Mouse (Mus musculus) limb, embryonic 13.5 days (tissue): ENCODE results near the gene Ppy. TPM values are rescaled to one million over a fixed set of nuclear protein-coding genes. Genes with fewer than 3 reads are reported as not detected.

Source experiments
- ATAC-seq: fragments of 200-750 bp; cut with Nextera tagmentation; 2 replicates; pipeline ENCODE4 v1.8.0; 2017; ENCODE audit warnings: low read depth, moderate number of reproducible peaks, moderate TSS enrichment; ENCODE audit not compliant: low FRiP score
- H3K27ac ChIP-seq: fragments of 300-500 bp; sonication (generic); 2 replicates; pipeline ENCODE4 v1.5.1; 2015; ENCODE audit warnings: inconsistent platforms, mild to moderate bottlenecking, moderate library complexity
- H3K27me3 ChIP-seq: fragments of 300-500 bp; sonication (generic); 2 replicates; pipeline ENCODE4 v1.6.1; 2015; ENCODE audit warnings: mild to moderate bottlenecking, inconsistent platforms
- H3K36me3 ChIP-seq: fragments of 300-500 bp; sonication (generic); 2 replicates; pipeline ENCODE4 v1.6.1; 2015; ENCODE audit warnings: inconsistent platforms, mild to moderate bottlenecking, moderate library complexity
- H3K4me1 ChIP-seq: fragments of 300-500 bp; sonication (generic); 2 replicates; pipeline ENCODE4 v1.6.1; 2015; ENCODE audit warnings: inconsistent platforms
- H3K4me2 ChIP-seq: fragments of 300-500 bp; sonication (generic); replicated peaks from 2 replicates; pipeline ENCODE4 v1.6.1; 2015; ENCODE audit warnings: inconsistent platforms, mild to moderate bottlenecking, moderate library complexity
- H3K4me3 ChIP-seq: fragments of 300-500 bp; sonication (generic); 2 replicates; pipeline ENCODE4 v1.5.1; 2015; ENCODE audit warnings: moderate library complexity, mild to moderate bottlenecking, inconsistent platforms
- H3K9ac ChIP-seq: fragments of 300-500 bp; sonication (generic); 2 replicates; pipeline ENCODE4 v1.6.1; 2015; ENCODE audit warnings: mild to moderate bottlenecking, inconsistent platforms
- H3K9me3 ChIP-seq: fragments of 300-500 bp; sonication (generic); 2 replicates; pipeline ENCODE4 v1.6.1; 2016; ENCODE audit warnings: inconsistent platforms
- WGBS: fragments of 180-500 bp; shearing (Covaris S2); methylation state at CpG from one replicate; pipeline ENCODE4 v1.1.7; 2015; 5-methylcytosine and 5-hydroxymethylcytosine counted together
- polyA plus RNA-seq: library from polyadenylated mRNA; unstranded; fragments of >200 nt; fragmentation: Nextera tagmentation; extraction: Ambion mirVana; gene quantifications from 2 replicates; pipeline ENCODE4 v1.2.1, GENCODE M21; 2015

Ppy gene
- polyA plus RNA-seq, 1 experiment from 2014 or later: not detected

GRCm38 (mm10) chr11:102117386-102117785 is 16.3 kb upstream of the Ppy start:
- 81% methylated on average over 6 of the region's 6 CpGs for WGBS
- H3K36me3 ChIP-seq: no peaks in the 10 kb centered on the region
- no peak for ATAC-seq
- H3K9me3 ChIP-seq: peaks cover 2% of the 10 kb centered on the region; the same call in 1 of the 2 replicates
- H3K9ac ChIP-seq: no peak overlapping the region
- H3K4me1 ChIP-seq: no peaks in the 10 kb centered on the region
- H3K27me3 ChIP-seq: peaks cover 8% of the 10 kb centered on the region
- no peak overlapping the region for H3K4me3 ChIP-seq
- H3K4me2 ChIP-seq: no peak overlapping the region
- no peak overlapping the region for H3K27ac ChIP-seq

GRCm38 (mm10) chr11:102116241-102116640 is 15.1 kb upstream of the Ppy start:
- Histone ChIP-seq H3K4me1 (no peaks in the 10 kb centered on the region), H3K9ac (no peak overlapping the region), H3K36me3 (no peaks in the 10 kb centered on the region), H3K9me3 (peaks cover 2% of the 10 kb centered on the region; the same call in 1 of the 2 replicates), H3K27ac (no peak overlapping the region), H3K27me3 (peaks cover 10% of the 10 kb centered on the region), H3K4me3 (no peak overlapping the region), H3K4me2 (no peak overlapping the region)
- ATAC-seq: no peak
- WGBS: 71% methylated on average over 8 of the region's 8 CpGs

- Histone ChIP-seq H3K27ac (no peak overlapping the region), H3K9ac (no peak overlapping the region), H3K27me3 (peaks cover 48% of the 10 kb centered on the region), H3K4me3 (no peak overlapping the region), H3K4me1 (peaks cover 11% of the 10 kb centered on the region), H3K9me3 (no peaks in the 10 kb centered on the region), H3K4me2 (no peak overlapping the region), H3K36me3 (no peaks in the 10 kb centered on the region)
- ATAC-seq: no peak
- 72% methylated on average over 5 of the region's 5 CpGs for WGBS
These were observed 10.5 kb upstream of the Ppy start for GRCm38 (mm10) chr11:102111576-102111975.

- H3K36me3 ChIP-seq: no peaks in the 10 kb centered on the region
- no peaks in the 10 kb centered on the region for H3K9me3 ChIP-seq
- no peak within 1 kb of the TSS for H3K27ac ChIP-seq
- peak within 1 kb of the TSS; percentile 42 for H3K4me2 ChIP-seq
- peak within 1 kb of the TSS; percentile 19; the same call in 1 of the 2 replicates for H3K9ac ChIP-seq
- WGBS: 15% methylated on average over 8 of the region's 9 CpGs
- no peak for ATAC-seq
- H3K4me3 ChIP-seq: peak within 1 kb of the TSS; percentile 15; the same call in 1 of the 2 replicates
- peaks cover 78% of the 10 kb centered on the region for H3K27me3 ChIP-seq
- H3K4me1 ChIP-seq: peaks cover 11% of the 10 kb centered on the region
These were observed 6.6 kb upstream of the Ppy start, which contains the start of gene Pyy for GRCm38 (mm10) chr11:102107732-102108131. Pyy (minus strand) TSS chr11:102107832.

GRCm38 (mm10) chr11:102106911-102107310 is 5.8 kb upstream of the Ppy start:
- peaks cover 16% of the 10 kb centered on the region for H3K4me1 ChIP-seq
- peaks cover 83% of the 10 kb centered on the region for H3K27me3 ChIP-seq
- peak overlapping the region; percentile 42 for H3K4me2 ChIP-seq
- no peak for ATAC-seq
- H3K27ac ChIP-seq: no peak overlapping the region
- H3K36me3 ChIP-seq: no peaks in the 10 kb centered on the region
- H3K9ac ChIP-seq: peak overlapping the region; percentile 19; the same call in 1 of the 2 replicates
- 2% methylated on average over 20 of the region's 21 CpGs for WGBS
- H3K9me3 ChIP-seq: no peaks in the 10 kb centered on the region
- peak overlapping the region; percentile 15; the same call in 1 of the 2 replicates for H3K4me3 ChIP-seq

GRCm38 (mm10) chr11:102102485-102103258 is 1.6 kb upstream of the Ppy start:
- Histone ChIP-seq H3K36me3 (no peaks in the 10 kb centered on the region), H3K27ac (no peak overlapping the region), H3K27me3 (peaks cover 83% of the 10 kb centered on the region), H3K9me3 (no peaks in the 10 kb centered on the region), H3K4me2 (0 out of 2 replicates have a peak overlapping the region, but pooled peaks have one; percentile 16), H3K4me1 (peaks cover 16% of the 10 kb centered on the region), H3K9ac (no peak overlapping the region), H3K4me3 (no peak overlapping the region)
- 0 out of 2 replicates have a peak, but pooled peaks have one; percentile 68 for ATAC-seq
- 18% methylated on average over 17 of the region's 17 CpGs for WGBS

GRCm38 (mm10) chr11:102096887-102097391 is 4.2 kb downstream of the Ppy start:
- H3K27me3 ChIP-seq: peaks cover 31% of the 10 kb centered on the region
- ATAC-seq: peak; percentile 82
- WGBS: 5% methylated on average over 18 of the region's 18 CpGs
- peak overlapping the region; percentile 58 for H3K4me2 ChIP-seq
- H3K4me1 ChIP-seq: peaks cover 14% of the 10 kb centered on the region
- no peaks in the 10 kb centered on the region for H3K36me3 ChIP-seq
- H3K4me3 ChIP-seq: peak overlapping the region; percentile 37
- no peaks in the 10 kb centered on the region for H3K9me3 ChIP-seq
- no peak overlapping the region; the same call in 1 of the 2 replicates for H3K27ac ChIP-seq
- peak overlapping the region; percentile 52 for H3K9ac ChIP-seq

- Histone ChIP-seq H3K4me2 (peak overlapping the region; percentile 58), H3K27me3 (peaks cover 26% of the 10 kb centered on the region), H3K4me1 (peaks cover 14% of the 10 kb centered on the region), H3K4me3 (peak overlapping the region; percentile 37), H3K9me3 (no peaks in the 10 kb centered on the region), H3K9ac (no peak overlapping the region), H3K36me3 (no peaks in the 10 kb centered on the region), H3K27ac (no peak overlapping the region; the same call in 1 of the 2 replicates)
- 0 out of 2 replicates have a peak, but pooled peaks have one; percentile 9 for ATAC-seq
- 72% methylated on average over 5 of the region's 5 CpGs for whole genome bisulfite sequencing
These were observed 4.7 kb downstream of the Ppy start for GRCm38 (mm10) chr11:102096446-102096845.

GRCm38 (mm10) chr11:102095676-102096075 is 5.4 kb downstream of the Ppy start:
- Histone ChIP-seq H3K4me3 (no peak overlapping the region), H3K9me3 (no peaks in the 10 kb centered on the region), H3K9ac (no peak overlapping the region), H3K4me2 (no peak overlapping the region), H3K36me3 (no peaks in the 10 kb centered on the region), H3K27me3 (peaks cover 23% of the 10 kb centered on the region; the same call in 1 of the 2 replicates), H3K4me1 (peaks cover 14% of the 10 kb centered on the region), H3K27ac (no peak overlapping the region)
- WGBS: 89% methylated on average over 3 of the region's 3 CpGs
- no peak for ATAC-seq

- no peaks in the 10 kb centered on the region for H3K9me3 ChIP-seq
- H3K36me3 ChIP-seq: peaks cover 8% of the 10 kb centered on the region; the same call in 1 of the 2 replicates
- ATAC-seq: peak; percentile 83
- H3K4me3 ChIP-seq: peak overlapping the region; percentile 72
- peaks cover 22% of the 10 kb centered on the region for H3K4me1 ChIP-seq
- peak overlapping the region; percentile 72 for H3K9ac ChIP-seq
- peak overlapping the region; percentile 92 for H3K27ac ChIP-seq
- H3K27me3 ChIP-seq: no peaks in the 10 kb centered on the region
- under 1% methylated on average over 20 of the region's 20 CpGs for WGBS
- peak overlapping the region; percentile 91 for H3K4me2 ChIP-seq
These were observed 11.9 kb downstream of the Ppy start for GRCm38 (mm10) chr11:102089088-102089808.

- no peaks in the 10 kb centered on the region for H3K27me3 ChIP-seq
- H3K4me3 ChIP-seq: peak within 1 kb of the TSS; percentile 72
- peaks cover 23% of the 10 kb centered on the region for H3K4me1 ChIP-seq
- H3K4me2 ChIP-seq: peak within 1 kb of the TSS; percentile 91
- H3K9ac ChIP-seq: peak within 1 kb of the TSS; percentile 72
- H3K27ac ChIP-seq: peak within 1 kb of the TSS; percentile 92
- under 1% methylated on average over 49 of the region's 49 CpGs for WGBS
- peaks cover 13% of the 10 kb centered on the region for H3K36me3 ChIP-seq
- H3K9me3 ChIP-seq: no peaks in the 10 kb centered on the region
- ATAC-seq: peak; percentile 64
These were observed 12.9 kb downstream of the Ppy start, which contains the start of gene Mpp2 for GRCm38 (mm10) chr11:102087931-102088898. Mpp2 (minus strand) TSS chr11:102088515.
